Mouse (Mus musculus) testis, postnatal 14 days (tissue): ENCODE results near the gene Brca2.
"Not testable (repeated sequence)": the region's sequence is repeated elsewhere in the genome, so short reads cannot be mapped to it uniquely, and the experiment has no call there.

Experiments used
- DNase-seq: peaks from one replicate; pipeline ENCODE4 v3.0.0; 2021; ENCODE audit warnings: low spot score

Brca2 gene

GRCm38 (mm10) chr5:150521937-150522866 is at the start of gene Brca2:
Brca2 (plus strand) TSS chr5:150522630.
- DNase-seq, result peak; percentile 90

GRCm38 (mm10) chr5:150477364-150477763 is 45.1 kb upstream of the Brca2 start:
- DNase-seq, result no peak

GRCm38 (mm10) chr5:150478612-150479011 is 43.8 kb upstream of the Brca2 start:
- no peak for DNase-seq

GRCm38 (mm10) chr5:150485198-150485597 is 37.2 kb upstream of the Brca2 start:
- peak; percentile 31 for DNase-seq

- no peak for DNase-seq
Observed at GRCm38 (mm10) chr5:150490285-150490684, 32.1 kb upstream of the Brca2 start.

GRCm38 (mm10) chr5:150490821-150491220 is 31.6 kb upstream of the Brca2 start:
- DNase-seq, result no peak

- not testable (repeated sequence) for DNase-seq
Observed at GRCm38 (mm10) chr5:150491573-150492173, 30.8 kb upstream of the Brca2 start.

- DNase-seq, result peak; percentile 33
Observed at GRCm38 (mm10) chr5:150495792-150496191, 26.6 kb upstream of the Brca2 start.

GRCm38 (mm10) chr5:150510451-150511225 is 11.8 kb upstream of the Brca2 start:
- no peak for DNase-seq

- DNase-seq, result no peak
Observed at GRCm38 (mm10) chr5:150513264-150513663, 9.2 kb upstream of the Brca2 start.

- DNase-seq, result no peak
Observed at GRCm38 (mm10) chr5:150514027-150514426, 8.4 kb upstream of the Brca2 start.

- no peak for DNase-seq
Observed at GRCm38 (mm10) chr5:150518064-150518463, 4.4 kb upstream of the Brca2 start, which contains the start of gene Zar1l. Zar1l (minus strand) TSS chr5:150518164.

GRCm38 (mm10) chr5:150519551-150519950 is 2.9 kb upstream of the Brca2 start:
- DNase-seq, result no peak

GRCm38 (mm10) chr5:150522867-150523234 is 421 bp downstream of the Brca2 start:
- DNase-seq, result no peak

- no peak for DNase-seq
Observed at GRCm38 (mm10) chr5:150525239-150525638, 2.8 kb downstream of the Brca2 start.

GRCm38 (mm10) chr5:150541302-150541701 is 18.9 kb downstream of the Brca2 start:
- DNase-seq, result no peak

- no peak for DNase-seq
Observed at GRCm38 (mm10) chr5:150543184-150543583, 20.8 kb downstream of the Brca2 start.

GRCm38 (mm10) chr5:150551637-150552036 is 29.2 kb downstream of the Brca2 start:
- DNase-seq, result no peak

- DNase-seq, result no peak
Observed at GRCm38 (mm10) chr5:150559519-150560103, 37.2 kb downstream of the Brca2 start.

GRCm38 (mm10) chr5:150560851-150561250 is 38.4 kb downstream of the Brca2 start:
- DNase-seq, result no peak

- DNase-seq, result no peak
Observed at GRCm38 (mm10) chr5:150561376-150561775, 38.9 kb downstream of the Brca2 start.

GRCm38 (mm10) chr5:150561783-150562182 is 39.4 kb downstream of the Brca2 start:
- DNase-seq, result no peak
